Mouse (Mus musculus) myocyte (in vitro differentiated cells): Measurements from ENCODE around the gene Gm17783.
"Not testable (repeated sequence)": the region's sequence is repeated elsewhere in the genome, so short reads cannot be mapped to it uniquely, and the experiment has no call there.

Source experiments
- E2F4 ChIP-seq: IDR thresholded peaks from one replicate; pipeline ENCODE4 v1.6.1; 2011; ENCODE audit warnings: mild to moderate bottlenecking, control low read depth, moderate library complexity; ENCODE audit not compliant: insufficient read depth
- MAX ChIP-seq: IDR thresholded peaks from one replicate; pipeline ENCODE4 v1.6.1; 2011; ENCODE audit warnings: low read depth, mild to moderate bottlenecking, control low read depth
- MYOG ChIP-seq, 3 experiments: IDR thresholded peaks; one replicate each; pipeline ENCODE4 v1.6.1; 2011; ENCODE audit warnings: control low read depth in 2 of 3, low read depth in 2 of 3, mild to moderate bottlenecking in 2 of 3; ENCODE audit not compliant: insufficient read length in 2 of 3, control insufficient read depth in 1 of 3, insufficient read depth in 1 of 3
- POLR2A ChIP-seq: IDR thresholded peaks from one replicate; pipeline ENCODE4 v1.6.1; 2011; ENCODE audit warnings: low read depth, mild to moderate bottlenecking, control low read depth, moderate library complexity; ENCODE audit not compliant: insufficient read length
- POLR2AphosphoS2 ChIP-seq: IDR thresholded peaks from one replicate; pipeline ENCODE4 v1.6.1; 2011; ENCODE audit warnings: low read depth, control low read depth; ENCODE audit not compliant: insufficient read length
- USF1 ChIP-seq: IDR thresholded peaks from one replicate; pipeline ENCODE4 v1.6.1; 2011; ENCODE audit warnings: low read depth, mild to moderate bottlenecking, control low read depth, moderate library complexity

DNA sequence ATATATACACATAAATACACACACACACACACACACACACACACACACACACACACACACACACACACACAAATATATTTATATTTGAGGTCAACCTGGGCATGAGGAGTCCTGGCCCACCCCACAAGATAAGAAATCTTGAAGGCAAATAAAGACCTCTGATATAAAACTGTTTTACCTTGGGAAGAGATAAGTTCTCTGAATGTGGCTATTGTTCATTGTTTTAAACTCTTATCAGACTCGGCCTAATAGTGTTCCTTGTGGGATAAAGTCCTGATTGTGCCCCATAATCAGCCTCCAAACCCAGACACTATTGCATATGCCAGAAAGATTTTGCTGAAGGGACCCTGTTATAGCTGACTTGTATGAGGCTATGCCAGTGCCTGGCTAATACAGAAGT lies 6.5 kb upstream of the Gm17783 start:
- not testable (repeated sequence) for TF ChIP-seq POLR2A; E2F4; POLR2AphosphoS2; MYOG (IDR thresholded peaks at IDR 0.05; ENCODE audit: control insufficient read depth in 1 of 3, insufficient read depth in 1 of 3, insufficient read length in 2 of 3, low read depth in 2 of 3); MAX; USF1
